Mouse (Mus musculus): ENCODE data around the gene Oaz2. TPM values are rescaled to one million over a fixed set of nuclear protein-coding genes. Genes with fewer than 3 reads are reported as not detected.

Oaz2 gene
- total and polyA plus RNA-seq, 3 experiments = 16.2 to 85.7 (median 39.3) TPM

DNA sequence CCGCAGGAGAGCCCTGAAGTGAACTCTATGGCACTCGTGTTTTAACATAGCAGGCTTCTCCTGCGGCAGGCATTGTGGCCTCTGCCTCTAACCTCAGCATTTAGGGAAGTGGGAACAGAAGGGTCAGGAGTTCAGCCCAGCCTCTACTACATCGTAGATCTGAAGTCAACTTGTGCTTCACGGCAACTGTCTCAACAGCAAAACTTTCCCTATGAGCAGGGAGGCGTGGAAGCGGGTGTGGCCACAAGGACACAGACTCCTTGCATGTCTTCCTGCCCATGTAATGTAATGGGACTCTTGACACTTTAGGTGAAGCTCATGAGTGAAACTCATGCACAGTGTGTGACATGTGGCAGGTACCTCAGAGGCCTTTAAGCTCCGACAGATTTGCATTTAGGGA lies 12.3 kb upstream of the Oaz2 start:
- Histone ChIP-seq H3K27me3 (ENCODE audit: insufficient read depth, low read length) (peaks cover 52% of the 10 kb centered on the region), H3K4me1 (ENCODE audit: insufficient read depth, low read depth, low read length) (peaks cover 5% of the 10 kb centered on the region), H3K4me3 (ENCODE audit: low read depth, low read length) (no peak overlapping the region), H3K36me3 (replicated peaks) (no peaks in the 10 kb centered on the region), H3K9me3 (replicated peaks) (no peaks in the 10 kb centered on the region)
- TF ChIP-seq GATA2 (IDR thresholded peaks at IDR 0.05; ENCODE audit: borderline replicate concordance, low read depth, low read length) (no peak), POLR2AphosphoS5 (IDR thresholded peaks at IDR 0.05; ENCODE audit: insufficient replicate concordance, low read depth, low read length) (no peak), TAL1 (conservative IDR thresholded peaks at IDR 0.05; ENCODE audit: low read depth, low read length) (no peak), CTCF (IDR thresholded peaks at IDR 0.05; ENCODE audit: low read depth, low read length) (no peak), GATA1 (IDR thresholded peaks at IDR 0.05; ENCODE audit: borderline replicate concordance, low read length) (no peak)
- DNase-seq (ENCODE audit: low spot score) (no peak), ATAC-seq (ENCODE audit: extremely low read depth, insufficient number of reproducible peaks, low FRiP score, poor library complexity, severe bottlenecking) (no peak)

- no peak for DNase-seq (ENCODE audit: low spot score)
- H3K27me3 ChIP-seq (ENCODE audit: insufficient read depth, low read length) = peaks cover 58% of the 10 kb centered on the region
- H3K9me3 ChIP-seq (replicated peaks) = no peaks in the 10 kb centered on the region
- H3K4me1 ChIP-seq (ENCODE audit: insufficient read depth, low read depth, low read length) = peaks cover 5% of the 10 kb centered on the region
- H3K36me3 ChIP-seq (replicated peaks) = no peaks in the 10 kb centered on the region
- no peak overlapping the region for H3K4me3 ChIP-seq (ENCODE audit: low read depth, low read length)
- TF ChIP-seq CTCF (IDR thresholded peaks at IDR 0.05; ENCODE audit: low read depth, low read length) = no peak
- no peak for TF ChIP-seq GATA1 (IDR thresholded peaks at IDR 0.05; ENCODE audit: borderline replicate concordance, low read length)
- no peak for ATAC-seq (ENCODE audit: extremely low read depth, insufficient number of reproducible peaks, low FRiP score, poor library complexity, severe bottlenecking)
These were observed 10.6 kb upstream of the Oaz2 start for GRCm38 (mm10) chr9:65657218-65657617.

DNA sequence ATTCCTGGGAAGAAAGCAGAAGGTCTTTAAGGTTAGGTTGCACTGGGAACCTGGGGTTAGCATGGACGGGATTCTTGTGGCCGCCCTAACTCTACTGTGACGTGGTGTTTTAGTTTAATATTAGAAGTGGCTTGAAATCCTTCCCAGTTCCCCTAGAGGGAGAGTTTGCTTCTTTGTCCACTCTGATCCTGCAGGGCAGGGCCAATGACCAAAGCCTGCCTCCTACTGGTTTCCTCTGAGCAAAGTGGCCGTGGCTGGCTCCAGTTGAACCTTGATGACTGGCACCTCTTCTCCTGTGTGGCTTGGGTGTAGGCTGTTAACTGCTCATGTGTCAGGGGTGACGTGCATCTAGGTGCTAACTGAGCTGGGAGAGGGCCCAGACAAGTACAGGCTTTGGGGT lies 6.8 kb upstream of the Oaz2 start:
- H3K4me3 ChIP-seq (ENCODE audit: low read depth, low read length) = no peak overlapping the region
- H3K4me1 ChIP-seq (ENCODE audit: insufficient read depth, low read depth, low read length) = peaks cover 5% of the 10 kb centered on the region
- no peak for DNase-seq (ENCODE audit: low spot score)
- no peaks in the 10 kb centered on the region for H3K36me3 ChIP-seq (replicated peaks)
- H3K27me3 ChIP-seq (ENCODE audit: insufficient read depth, low read length) = peaks cover 61% of the 10 kb centered on the region
- no peaks in the 10 kb centered on the region for H3K9me3 ChIP-seq (replicated peaks)
- no peak for TF ChIP-seq TAL1 (conservative IDR thresholded peaks at IDR 0.05; ENCODE audit: low read depth, low read length)
- TF ChIP-seq GATA2 (IDR thresholded peaks at IDR 0.05; ENCODE audit: borderline replicate concordance, low read depth, low read length) = no peak
- TF ChIP-seq POLR2AphosphoS5 (IDR thresholded peaks at IDR 0.05; ENCODE audit: insufficient replicate concordance, low read depth, low read length) = no peak
- TF ChIP-seq CTCF (IDR thresholded peaks at IDR 0.05; ENCODE audit: low read depth, low read length) = no peak
- no peak for TF ChIP-seq GATA1 (IDR thresholded peaks at IDR 0.05; ENCODE audit: borderline replicate concordance, low read length)
- no peak for ATAC-seq (ENCODE audit: extremely low read depth, insufficient number of reproducible peaks, low FRiP score, poor library complexity, severe bottlenecking)

- ATAC-seq (ENCODE audit: extremely low read depth, insufficient number of reproducible peaks, low FRiP score, poor library complexity, severe bottlenecking) (no peak), DNase-seq (ENCODE audit: low spot score) (no peak)
- Histone ChIP-seq H3K27me3 (ENCODE audit: insufficient read depth, low read length) (peaks cover 60% of the 10 kb centered on the region), H3K4me1 (ENCODE audit: insufficient read depth, low read depth, low read length) (peaks cover 8% of the 10 kb centered on the region), H3K4me3 (ENCODE audit: low read depth, low read length) (no peak overlapping the region), H3K9me3 (replicated peaks) (no peaks in the 10 kb centered on the region), H3K36me3 (replicated peaks) (no peaks in the 10 kb centered on the region)
- TF ChIP-seq TAL1 (conservative IDR thresholded peaks at IDR 0.05; ENCODE audit: low read depth, low read length) = no peak
- no peak for TF ChIP-seq POLR2AphosphoS5 (IDR thresholded peaks at IDR 0.05; ENCODE audit: insufficient replicate concordance, low read depth, low read length)
- no peak for TF ChIP-seq GATA1 (IDR thresholded peaks at IDR 0.05; ENCODE audit: borderline replicate concordance, low read length)
- no peak for TF ChIP-seq GATA2 (IDR thresholded peaks at IDR 0.05; ENCODE audit: borderline replicate concordance, low read depth, low read length)
- TF ChIP-seq CTCF (IDR thresholded peaks at IDR 0.05; ENCODE audit: low read depth, low read length) = no peak
These were observed 6.3 kb upstream of the Oaz2 start for GRCm38 (mm10) chr9:65661493-65661892.

DNA sequence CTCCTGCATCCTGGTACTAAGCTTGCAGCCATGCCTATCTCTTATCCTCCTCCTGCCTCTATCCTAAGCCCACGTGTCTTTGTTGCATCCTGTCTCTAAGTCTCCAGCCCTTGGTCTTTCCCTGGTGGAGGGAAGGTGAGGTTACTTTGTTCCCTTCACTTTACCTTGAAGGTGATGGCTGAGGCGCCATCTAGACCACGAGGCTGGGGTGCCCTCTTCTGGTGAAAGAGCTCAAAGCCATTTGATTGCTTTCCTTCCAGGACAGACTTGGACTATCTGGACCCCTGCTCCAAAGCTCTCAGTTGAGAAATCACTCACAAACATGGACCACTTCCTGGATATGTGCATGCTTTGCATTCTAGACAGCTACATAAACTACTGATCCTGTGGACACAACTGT lies 3.6 kb upstream of the Oaz2 start:
- peaks cover 8% of the 10 kb centered on the region for H3K4me1 ChIP-seq (ENCODE audit: insufficient read depth, low read depth, low read length)
- no peak for ATAC-seq (ENCODE audit: extremely low read depth, insufficient number of reproducible peaks, low FRiP score, poor library complexity, severe bottlenecking)
- no peaks in the 10 kb centered on the region for H3K9me3 ChIP-seq (replicated peaks)
- H3K4me3 ChIP-seq (ENCODE audit: low read depth, low read length) = no peak overlapping the region
- peaks cover 40% of the 10 kb centered on the region for H3K27me3 ChIP-seq (ENCODE audit: insufficient read depth, low read length)
- TF ChIP-seq GATA1 (IDR thresholded peaks at IDR 0.05; ENCODE audit: borderline replicate concordance, low read length) = no peak
- TF ChIP-seq CTCF (IDR thresholded peaks at IDR 0.05; ENCODE audit: low read depth, low read length) = peak; percentile 13; the same call in 1 of the 2 replicates
- no peak for DNase-seq (ENCODE audit: low spot score)
- H3K36me3 ChIP-seq (replicated peaks) = no peaks in the 10 kb centered on the region

DNA sequence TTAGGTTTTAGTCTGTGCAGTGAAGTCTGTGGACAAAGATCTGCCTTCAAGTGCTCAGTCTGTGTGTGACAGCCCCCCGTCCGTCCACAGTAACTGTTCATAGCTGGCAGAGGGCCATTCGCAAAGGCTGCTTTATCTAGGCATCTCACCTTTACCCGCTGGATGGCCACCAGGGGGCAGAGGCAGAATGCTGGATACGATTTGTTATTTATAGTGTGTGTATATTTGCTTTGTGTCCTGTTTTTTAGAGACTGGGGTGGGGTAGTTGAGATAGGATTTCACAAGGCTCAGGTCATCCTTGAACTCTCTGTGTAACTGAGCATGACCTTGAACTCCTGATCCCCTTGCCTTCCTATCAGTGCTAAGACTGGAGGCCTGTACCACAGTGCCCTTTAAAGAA lies 1.8 kb upstream of the Oaz2 start:
- H3K9me3 ChIP-seq (replicated peaks) = no peaks in the 10 kb centered on the region
- TF ChIP-seq CTCF (IDR thresholded peaks at IDR 0.05; ENCODE audit: low read depth, low read length) (peak; percentile 32), GATA2 (IDR thresholded peaks at IDR 0.05; ENCODE audit: borderline replicate concordance, low read depth, low read length) (no peak)
- ATAC-seq (ENCODE audit: extremely low read depth, insufficient number of reproducible peaks, low FRiP score, poor library complexity, severe bottlenecking) = no peak
- DNase-seq (ENCODE audit: low spot score) = peak; percentile 30
- H3K4me3 ChIP-seq (ENCODE audit: low read depth, low read length) = no peak overlapping the region
- peaks cover 8% of the 10 kb centered on the region for H3K4me1 ChIP-seq (ENCODE audit: insufficient read depth, low read depth, low read length)
- H3K27me3 ChIP-seq (ENCODE audit: insufficient read depth, low read length) = peaks cover 36% of the 10 kb centered on the region
- H3K36me3 ChIP-seq (replicated peaks) = no peaks in the 10 kb centered on the region

DNA sequence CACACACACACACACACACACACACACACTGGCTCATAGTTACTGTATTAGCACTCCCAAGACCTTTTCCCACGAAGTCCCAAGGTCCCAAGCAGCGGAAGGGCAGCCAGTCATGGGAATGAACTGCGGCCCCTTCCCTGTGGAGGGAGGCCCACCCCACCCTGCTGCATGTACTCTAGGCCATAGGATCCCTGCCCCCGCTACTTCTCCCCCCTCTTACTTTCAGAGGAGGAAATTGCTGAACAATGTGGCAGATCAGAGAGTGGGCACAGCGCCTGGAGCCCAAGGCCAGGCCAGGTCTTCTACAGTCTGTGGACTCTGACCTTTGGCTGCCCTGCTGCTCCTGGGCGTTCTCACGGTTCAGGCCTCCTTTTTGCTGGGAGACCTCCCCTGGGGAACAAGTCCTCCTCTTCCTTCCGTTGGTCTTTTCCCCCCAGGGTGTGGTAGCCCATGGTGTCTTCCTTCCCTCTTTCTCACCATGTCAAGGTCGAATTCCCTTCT lies 3.7 kb downstream of the Oaz2 start:
- TF ChIP-seq GATA2 (IDR thresholded peaks at IDR 0.05; ENCODE audit: borderline replicate concordance, low read depth, low read length) = no peak
- TF ChIP-seq CTCF (IDR thresholded peaks at IDR 0.05; ENCODE audit: low read depth, low read length) = no peak
- TF ChIP-seq GATA1 (IDR thresholded peaks at IDR 0.05; ENCODE audit: borderline replicate concordance, low read length) = no peak
- no peak for TF ChIP-seq POLR2AphosphoS5 (IDR thresholded peaks at IDR 0.05; ENCODE audit: insufficient replicate concordance, low read depth, low read length)
- no peak for TF ChIP-seq TAL1 (conservative IDR thresholded peaks at IDR 0.05; ENCODE audit: low read depth, low read length)
- no peaks in the 10 kb centered on the region for H3K36me3 ChIP-seq (replicated peaks)
- DNase-seq (ENCODE audit: low spot score) (no peak), ATAC-seq (ENCODE audit: extremely low read depth, insufficient number of reproducible peaks, low FRiP score, poor library complexity, severe bottlenecking) (no peak)
- H3K9me3 ChIP-seq (replicated peaks) = no peaks in the 10 kb centered on the region
- H3K4me3 ChIP-seq (ENCODE audit: low read depth, low read length) = no peak overlapping the region
- peaks cover 9% of the 10 kb centered on the region for H3K27me3 ChIP-seq (ENCODE audit: insufficient read depth, low read length)
- peaks cover 16% of the 10 kb centered on the region for H3K4me1 ChIP-seq (ENCODE audit: insufficient read depth, low read depth, low read length)

Data from G1E (cell line).